Mouse (Mus musculus) heart, adult 2 months (tissue): ENCODE data around the gene Ccnt1. TPM values are rescaled to one million over a fixed set of nuclear protein-coding genes. Genes with fewer than 3 reads are reported as not detected.
"Not testable (repeated sequence)": the region's sequence is repeated elsewhere in the genome, so short reads cannot be mapped to it uniquely, and the experiment has no call there.

Experiments
- DNase-seq, 2 experiments: peaks; one replicate each; pipeline ENCODE4 v3.0.0; 2021
- H3K27ac ChIP-seq: fragments of 200-600 bp; 2 replicates; pipeline ENCODE4 v1.8.1; 2022
- H3K27me3 ChIP-seq: fragments of 200-500 bp; 2 replicates; pipeline ENCODE4 v1.6.1; 2012; ENCODE audit warnings: mild to moderate bottlenecking, low read length, inconsistent platforms, mixed read lengths; ENCODE audit not compliant: control insufficient read depth, insufficient read depth
- H3K36me3 ChIP-seq: fragments of 200-500 bp; 2 replicates; pipeline ENCODE4 v1.6.1; 2012; ENCODE audit warnings: low read length, inconsistent platforms; ENCODE audit not compliant: control insufficient read depth, insufficient read depth
- H3K4me1 ChIP-seq: fragments of 200-500 bp; 2 replicates; pipeline ENCODE4 v1.6.1; 2011; ENCODE audit warnings: low read length; ENCODE audit not compliant: control insufficient read depth, insufficient read depth
- H3K4me3 ChIP-seq: fragments of 200-600 bp; 2 replicates; pipeline ENCODE4 v1.8.1; 2022
- H3K79me2 ChIP-seq: fragments of 200-500 bp; replicated peaks from 2 replicates; pipeline ENCODE4 v1.6.1; 2012; ENCODE audit warnings: mild to moderate bottlenecking, inconsistent platforms, low read length, moderate library complexity, mixed read lengths; ENCODE audit not compliant: control insufficient read depth, insufficient read depth
- H3K9ac ChIP-seq: fragments of 200-500 bp; 2 replicates; pipeline ENCODE4 v1.6.1; 2012; ENCODE audit warnings: low read depth, mild to moderate bottlenecking, control low read depth, inconsistent platforms, low read length, mixed read lengths
- CTCF ChIP-seq: fragments of 200-600 bp; IDR thresholded peaks from 2 replicates; pipeline ENCODE4 v1.8.1; 2022; ENCODE audit warnings: antibody characterized with exemption, mild to moderate bottlenecking, moderate library complexity
- EP300 ChIP-seq: fragments of 200-500 bp; IDR thresholded peaks from 2 replicates; pipeline ENCODE4 v1.6.1; 2011; ENCODE audit warnings: low read depth, low read length, control low read depth; ENCODE audit not compliant: insufficient read depth
- POLR2A ChIP-seq: fragments of 200-500 bp; IDR thresholded peaks from 2 replicates; pipeline ENCODE4 v1.6.1; 2011; ENCODE audit warnings: mild to moderate bottlenecking, low read depth, low read length, control low read depth; ENCODE audit not compliant: insufficient read depth
- WGBS: fragments of 180-500 bp; shearing (Covaris S2); methylation state at CpG from one replicate; pipeline ENCODE4 v1.1.7; 2018; 5-methylcytosine and 5-hydroxymethylcytosine counted together
- intact Hi-C: fragments of 180-260 bp; cut with DNase I; formaldehyde crosslinking; loops from one replicate; pipeline ENCODE4 v1.15.1; 2025
- polyA plus RNA-seq: library from polyadenylated mRNA; depleted of rRNA; stranded (reverse); fragments of >200 nt; gene quantifications from 2 replicates; pipeline ENCODE4 v1.2.3, GENCODE M21; 2012
- total RNA-seq, 2 experiments: library from RNA; stranded (reverse); gene quantifications; 2 replicates each; pipeline ENCODE4 v1.2.3; 2021

The Ccnt1 gene
- total and polyA plus RNA-seq, 3 experiments: 9.3 to 27.6 (median 26.8) TPM

GRCm38 (mm10) chr15:98514146-98514545, 56.6 kb downstream of the Ccnt1 start:
- Histone ChIP-seq H3K9ac (no peak overlapping the region), H3K4me1 (peaks cover 13% of the 10 kb centered on the region), H3K79me2 (no peaks in the 10 kb centered on the region), H3K36me3 (no peaks in the 10 kb centered on the region), H3K27ac (no peak overlapping the region), H3K4me3 (no peak overlapping the region), H3K27me3 (no peaks in the 10 kb centered on the region)
- intact Hi-C loops: loop anchor here (2.0 kb wide), 1 partner anchor 21 kb away; the partner anchor contains the start of gene Kansl2
- no peak for TF ChIP-seq EP300
- no peak for TF ChIP-seq CTCF
- TF ChIP-seq POLR2A: no peak
- no peak for DNase-seq
- 79% methylated on average over 8 of the region's 8 CpGs for WGBS

- H3K27ac ChIP-seq: peak overlapping the region; percentile 75; the same call in 1 of the 2 replicates
Observed at GRCm38 (mm10) chr15:98513676-98514075, 57.0 kb downstream of the Ccnt1 start.

GRCm38 (mm10) chr15:98512799-98513321, 57.9 kb downstream of the Ccnt1 start:
- 2% methylated on average over 17 of the region's 17 CpGs for WGBS
- H3K4me3 ChIP-seq: peak overlapping the region; percentile 26; the same call in 1 of the 2 replicates

More at GRCm38 (mm10) chr15:98513676-98514075, 57.0 kb downstream of the Ccnt1 start:
- 54% methylated on average over 3 of the region's 3 CpGs for WGBS
- H3K36me3 ChIP-seq, DNase-seq, H3K27me3 ChIP-seq, H3K4me3 ChIP-seq, H3K79me2 ChIP-seq, H3K9ac ChIP-seq: not testable (repeated sequence)
- H3K4me1 ChIP-seq: peaks cover 13% of the 10 kb centered on the region
- intact Hi-C loops: loop anchor here (2.0 kb wide), 1 partner anchor 21 kb away; the partner anchor contains the start of gene Kansl2

GRCm38 (mm10) chr15:98512232-98512631, 58.5 kb downstream of the Ccnt1 start:
- Histone ChIP-seq H3K36me3 (no peaks in the 10 kb centered on the region), H3K4me1 (peaks cover 13% of the 10 kb centered on the region), H3K79me2 (no peaks in the 10 kb centered on the region), H3K9ac (no peak overlapping the region), H3K27me3 (no peaks in the 10 kb centered on the region), H3K4me3 (no peak overlapping the region), H3K27ac (peak overlapping the region; percentile 75)
- 50% methylated on average over 8 of the region's 8 CpGs for WGBS
- peak; percentile 34 to 40 for DNase-seq
- no peak for TF ChIP-seq CTCF
- TF ChIP-seq POLR2A: no peak
- TF ChIP-seq EP300: no peak
- intact Hi-C loops: no loop called here

More at GRCm38 (mm10) chr15:98512799-98513321, 57.9 kb downstream of the Ccnt1 start:
- DNase-seq: peak; percentile 71 to 77
- peak overlapping the region; percentile 75 for H3K27ac ChIP-seq
- H3K36me3 ChIP-seq: no peaks in the 10 kb centered on the region
- H3K9ac ChIP-seq: peak overlapping the region; percentile 43; the same call in 1 of the 2 replicates
- TF ChIP-seq EP300: peak; percentile 79
- no peak for TF ChIP-seq POLR2A
- H3K4me1 ChIP-seq: peaks cover 13% of the 10 kb centered on the region
- H3K27me3 ChIP-seq: no peaks in the 10 kb centered on the region
- no peaks in the 10 kb centered on the region for H3K79me2 ChIP-seq
- intact Hi-C loops: no loop called here

GRCm38 (mm10) chr15:98511386-98511928, 59.3 kb downstream of the Ccnt1 start:
- WGBS: 38% methylated on average over 13 of the region's 13 CpGs
- Histone ChIP-seq H3K9ac (no peak overlapping the region), H3K27me3 (no peaks in the 10 kb centered on the region), H3K27ac (peak overlapping the region; percentile 75), H3K36me3 (no peaks in the 10 kb centered on the region), H3K4me3 (peak overlapping the region; percentile 48), H3K79me2 (no peaks in the 10 kb centered on the region), H3K4me1 (peaks cover 13% of the 10 kb centered on the region)
- TF ChIP-seq POLR2A (peak; percentile 31; the same call in 1 of the 2 replicates), EP300 (no peak), CTCF (no peak)
- intact Hi-C loops: loop anchor here (2.0 kb wide), 2 partner anchors 55 to 105 kb away; no protein-coding TSS in a partner anchor
- peak; percentile 45 to 67 for DNase-seq

GRCm38 (mm10) chr15:98510438-98511385, 60.0 kb downstream of the Ccnt1 start:
- H3K4me3 ChIP-seq: peak overlapping the region; percentile 48
- TF ChIP-seq CTCF (peak; percentile 71), POLR2A (no peak), EP300 (0 out of 2 replicates have a peak, but pooled peaks have one; percentile 44)
- H3K4me1 ChIP-seq: peaks cover 15% of the 10 kb centered on the region
- WGBS: 17% methylated on average over 25 of the region's 25 CpGs
- no peaks in the 10 kb centered on the region for H3K36me3 ChIP-seq
- peak overlapping the region; percentile 75 for H3K27ac ChIP-seq
- peak overlapping the region; percentile 34 for H3K9ac ChIP-seq
- H3K27me3 ChIP-seq: no peaks in the 10 kb centered on the region
- H3K79me2 ChIP-seq: no peaks in the 10 kb centered on the region
- peak; percentile 76 to 87 for DNase-seq
- intact Hi-C loops: loop anchor here (2.0 kb wide), 2 partner anchors 56 to 106 kb away; no protein-coding TSS in a partner anchor
